10 mouse cellular contexts compared by ENCODE assay signal in the genomic region with DNA sequence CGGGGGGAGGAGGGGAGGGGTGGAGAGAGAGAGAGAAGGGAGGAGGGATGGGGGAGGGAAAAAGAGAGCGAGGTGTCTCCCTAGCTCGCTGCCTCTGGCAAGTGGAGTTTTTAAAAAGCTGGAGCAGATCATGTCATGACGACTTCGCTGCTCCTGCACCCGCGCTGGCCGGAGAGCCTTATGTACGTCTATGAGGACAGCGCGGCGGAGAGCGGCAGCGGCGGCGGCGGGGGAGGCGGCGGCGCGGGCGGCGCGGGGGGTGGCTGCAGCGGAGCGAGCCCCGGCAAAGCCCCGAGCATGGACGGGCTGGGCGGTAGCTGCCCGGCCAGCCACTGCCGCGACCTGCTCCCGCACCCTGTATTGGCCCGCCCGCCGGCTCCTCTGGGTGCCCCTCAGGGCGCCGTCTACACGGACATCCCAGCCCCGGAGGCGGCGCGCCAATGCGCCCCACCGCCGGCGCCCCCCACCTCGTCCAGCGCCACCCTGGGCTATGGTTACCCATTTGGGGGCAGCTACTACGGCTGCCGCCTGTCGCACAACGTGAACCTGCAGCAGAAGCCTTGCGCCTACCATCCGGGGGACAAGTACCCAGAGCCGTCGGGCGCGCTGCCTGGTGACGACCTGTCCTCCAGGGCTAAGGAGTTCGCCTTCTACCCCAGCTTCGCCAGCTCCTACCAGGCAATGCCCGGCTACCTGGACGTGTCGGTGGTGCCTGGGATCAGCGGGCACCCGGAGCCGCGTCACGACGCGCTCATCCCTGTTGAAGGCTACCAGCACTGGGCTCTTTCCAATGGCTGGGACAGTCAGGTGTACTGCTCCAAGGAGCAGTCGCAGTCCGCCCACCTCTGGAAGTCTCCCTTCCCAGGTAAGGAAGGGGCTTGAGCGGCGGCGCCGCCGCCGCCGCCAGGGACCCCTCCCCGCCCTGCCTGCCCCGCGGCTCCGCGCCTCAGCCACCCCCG. TPM values are rescaled to one million over a fixed set of nuclear protein-coding genes. Genes with fewer than 3 reads are reported as not detected.
DNase-seq lines count a peak whose midpoint lies in the region; ATAC-seq lines count a peak whose summit lies in the region.
"Had no signal": no experiment of that assay in that cellular context is flagged by ENCODE, and none has a peak within 500 bp of the region (broad histone marks: within the 10 kb centered on the region; RNA-seq: fewer than 3 reads in every experiment).

A gene (plus strand): TSS at position 51 of the 959 bp plus-strand sequence.

- no peaks in the 10 kb centered on the region; the same call in 1 of the 2 replicates for H3K9me3 ChIP-seq in heart, embryonic 16.5 days (replicated peaks; ENCODE audit: control insufficient read depth, low read length)
- no peaks in the 10 kb centered on the region for H3K9me3 ChIP-seq in hindbrain, embryonic 12.5 days (replicated peaks)
- H3K9me3 ChIP-seq in midbrain, embryonic 15.5 days: no peaks in the 10 kb centered on the region
- H3K9me3 ChIP-seq: liver, embryonic 15.5 days had no signal

- under 1% methylated on average over 86 of the region's 88 CpGs for WGBS in heart, embryonic 16.5 days
- WGBS in hindbrain, embryonic 12.5 days: 2% methylated on average over 73 of the region's 88 CpGs
- WGBS in midbrain, embryonic 15.5 days: under 1% methylated on average over 82 of the region's 88 CpGs

- no peak within 1 kb of the TSS for H3K9ac ChIP-seq in heart, embryonic 16.5 days (ENCODE audit: low read length)
- H3K9ac ChIP-seq in hindbrain, embryonic 12.5 days: no peak within 1 kb of the TSS
- no peak within 1 kb of the TSS for H3K9ac ChIP-seq in midbrain, embryonic 15.5 days
- H3K9ac ChIP-seq: liver, embryonic 15.5 days had no signal

- DNase-seq in heart, postnatal 25 days (ENCODE audit: low spot score): no peak
- DNase-seq in thymus, postnatal 14 days: no peak
- no peak for DNase-seq in layer of hippocampus, adult 11-12 months (ENCODE audit: low spot score)
- no peak for DNase-seq in cerebellum, postnatal 10 days

- H3K4me2 ChIP-seq in heart, embryonic 16.5 days (ENCODE audit: low read depth, low read length): peak within 1 kb of the TSS; percentile 38
- H3K4me2 ChIP-seq in hindbrain, embryonic 12.5 days (replicated peaks): peak within 1 kb of the TSS; percentile 37
- peak within 1 kb of the TSS; percentile 31 for H3K4me2 ChIP-seq in midbrain, embryonic 15.5 days
- H3K4me2 ChIP-seq: liver, embryonic 15.5 days had no signal

- H3K4me3 ChIP-seq in heart, embryonic 16.5 days (ENCODE audit: low read length): peak within 1 kb of the TSS; percentile 34
- peak within 1 kb of the TSS; percentile 2 for H3K4me3 ChIP-seq in brown adipose tissue, adult 24 weeks (ENCODE audit: insufficient read depth, low read depth, low read length)
- peak within 1 kb of the TSS; percentile 16 for H3K4me3 ChIP-seq in hindbrain, embryonic 12.5 days
- H3K4me3 ChIP-seq in midbrain, embryonic 15.5 days: peak within 1 kb of the TSS; percentile 8; the same call in 1 of the 2 replicates
- H3K4me3 ChIP-seq: liver, embryonic 15.5 days had no signal

- H3K27me3 ChIP-seq in heart, embryonic 16.5 days (ENCODE audit: control insufficient read depth, insufficient read depth, low read length): peaks cover 95% of the 10 kb centered on the region
- peaks cover 98% of the 10 kb centered on the region for H3K27me3 ChIP-seq in hindbrain, embryonic 12.5 days
- peaks cover 96% of the 10 kb centered on the region for H3K27me3 ChIP-seq in midbrain, embryonic 15.5 days (replicated peaks)

- no peak for ATAC-seq in heart, embryonic 16.5 days (replicated peaks; ENCODE audit: extremely low read depth, insufficient read depth, low FRiP score)
- ATAC-seq in hindbrain, embryonic 12.5 days (ENCODE audit: low FRiP score): peak; percentile 61
- peak; percentile 56; the same call in 1 of the 2 replicates for ATAC-seq in midbrain, embryonic 15.5 days (replicated peaks)

- intact Hi-C loops in heart, postnatal 25 days (cut with DNase I): no loop called here

- no peak within 1 kb of the TSS for H3K27ac ChIP-seq in heart, embryonic 16.5 days (ENCODE audit: low read length)
- H3K27ac ChIP-seq in brown adipose tissue, adult 24 weeks (replicated peaks; ENCODE audit: low read depth, low read length): no peak within 1 kb of the TSS
- H3K27ac ChIP-seq in hindbrain, embryonic 12.5 days: no peak within 1 kb of the TSS
- H3K27ac ChIP-seq in midbrain, embryonic 15.5 days: no peak within 1 kb of the TSS
- H3K27ac ChIP-seq: liver, embryonic 15.5 days had no signal

- no peaks in the 10 kb centered on the region for H3K36me3 ChIP-seq in heart, embryonic 16.5 days (ENCODE audit: control insufficient read depth, insufficient read depth)
- H3K36me3 ChIP-seq in hindbrain, embryonic 12.5 days: no peaks in the 10 kb centered on the region
- no peaks in the 10 kb centered on the region for H3K36me3 ChIP-seq in midbrain, embryonic 15.5 days (replicated peaks)
- H3K36me3 ChIP-seq: liver, embryonic 15.5 days had no signal

- H3K4me1 ChIP-seq in heart, embryonic 16.5 days (ENCODE audit: control insufficient read depth, insufficient read depth, low read length): peaks cover 3% of the 10 kb centered on the region; the same call in 1 of the 2 replicates
- H3K4me1 ChIP-seq in brown adipose tissue, adult 24 weeks (ENCODE audit: control insufficient read depth, insufficient read depth, insufficient read length, low read length): no peaks in the 10 kb centered on the region
- H3K4me1 ChIP-seq in hindbrain, embryonic 12.5 days: peaks cover 12% of the 10 kb centered on the region
- peaks cover 8% of the 10 kb centered on the region; the same call in 1 of the 2 replicates for H3K4me1 ChIP-seq in midbrain, embryonic 15.5 days
- H3K4me1 ChIP-seq: liver, embryonic 15.5 days had no signal

RNA-seq across cellular contexts. Expression of the gene that starts here (rescaled TPM):
- not detected in 2 replicates for polyA plus RNA-seq in heart, embryonic 16.5 days (2015; fragmentation: Nextera tagmentation; extraction: Ambion mirVana)
- not detected for total RNA-seq in heart, postnatal 25 days (2021)
- not detected in 2 replicates for polyA plus RNA-seq in brown adipose tissue, adult 24 weeks (2012; ENCODE audit: insufficient read depth, insufficient read length, missing spikeins)
- polyA plus RNA-seq in hindbrain, embryonic 12.5 days (2016; fragmentation: Nextera tagmentation; extraction: Ambion mirVana): 0.09 and 0.17 TPM in 2 replicates
- not detected in 2 replicates for polyA plus RNA-seq in midbrain, embryonic 15.5 days (2015; fragmentation: Nextera tagmentation; extraction: Ambion mirVana)
- total RNA-seq: granulocyte monocyte progenitor cell, adult 5-6 weeks had no signal
- polyA plus RNA-seq: liver, embryonic 15.5 days had no signal

Comparison
In these comparisons a context has a peak if more than half of its experiments do, and no peak if none do; other contexts are left out.
1. Peak in ATAC-seq, H3K4me3 ChIP-seq and H3K4me2 ChIP-seq in hindbrain, embryonic 12.5 days; RNA of the gene not detected or under 1 TPM.
2. Peak in ATAC-seq, H3K4me3 ChIP-seq and H3K4me2 ChIP-seq in midbrain, embryonic 15.5 days; RNA of the gene not detected or under 1 TPM.